Mouse (Mus musculus): ENCODE results near the gene Dapk3.
"Not testable (repeated sequence)": the region's sequence is repeated elsewhere in the genome, so short reads cannot be mapped to it uniquely, and the experiment has no call there.

The Dapk3 gene

DNA sequence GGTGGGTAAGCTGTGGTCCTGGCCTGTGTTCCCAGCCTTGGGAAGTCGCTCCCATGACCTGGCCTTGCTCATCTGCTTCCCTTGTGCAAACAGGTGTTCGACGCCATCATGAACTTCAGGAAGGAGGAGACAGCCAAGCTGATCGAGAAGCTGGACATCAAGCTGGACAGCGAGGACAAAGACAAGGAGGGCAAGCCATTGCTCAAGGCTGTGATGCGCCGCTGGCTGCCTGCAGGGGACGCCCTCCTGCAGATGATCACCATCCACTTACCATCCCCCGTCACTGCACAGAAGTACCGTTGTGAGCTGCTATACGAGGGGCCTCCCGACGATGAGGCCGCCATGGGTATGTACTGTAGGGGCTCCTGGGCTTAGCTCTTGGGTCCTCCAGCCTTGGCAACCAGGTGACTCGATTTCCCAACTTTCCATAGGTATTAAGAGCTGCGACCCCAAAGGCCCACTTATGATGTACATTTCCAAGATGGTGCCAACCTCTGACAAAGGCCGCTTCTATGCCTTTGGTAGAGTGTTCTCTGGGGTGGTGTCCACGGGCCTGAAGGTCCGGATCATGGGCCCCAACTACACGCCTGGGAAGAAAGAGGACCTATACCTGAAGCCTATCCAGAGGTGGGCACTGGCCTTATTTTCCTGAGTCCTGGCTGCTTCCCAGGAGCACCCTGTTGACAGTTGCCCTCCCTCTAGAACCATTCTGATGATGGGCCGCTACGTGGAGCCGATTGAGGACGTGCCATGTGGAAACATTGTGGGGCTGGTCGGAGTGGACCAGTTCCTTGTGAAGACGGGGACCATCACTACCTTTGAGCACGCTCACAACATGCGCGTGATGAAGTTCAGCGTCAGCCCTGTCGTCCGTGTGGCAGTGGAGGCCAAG lies 3.1 kb upstream of the Dapk3 start:
- no peak for DNase-seq (ENCODE audit: low spot score)

DNA sequence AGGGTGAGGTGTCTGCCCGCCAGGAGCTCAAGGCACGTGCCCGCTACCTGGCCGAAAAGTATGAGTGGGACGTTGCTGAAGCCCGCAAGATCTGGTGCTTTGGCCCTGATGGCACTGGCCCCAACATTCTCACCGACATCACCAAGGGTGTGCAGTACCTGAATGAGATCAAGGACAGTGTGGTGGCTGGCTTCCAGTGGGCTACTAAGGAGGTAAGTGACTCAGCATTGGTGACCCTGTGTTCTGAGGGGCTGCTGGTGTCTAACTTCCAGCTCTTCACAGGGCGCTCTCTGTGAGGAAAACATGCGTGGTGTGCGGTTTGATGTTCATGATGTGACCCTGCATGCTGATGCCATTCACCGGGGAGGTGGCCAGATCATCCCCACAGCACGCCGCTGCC lies 1.9 kb upstream of the Dapk3 start:
- DNase-seq (ENCODE audit: low spot score): no peak

DNA sequence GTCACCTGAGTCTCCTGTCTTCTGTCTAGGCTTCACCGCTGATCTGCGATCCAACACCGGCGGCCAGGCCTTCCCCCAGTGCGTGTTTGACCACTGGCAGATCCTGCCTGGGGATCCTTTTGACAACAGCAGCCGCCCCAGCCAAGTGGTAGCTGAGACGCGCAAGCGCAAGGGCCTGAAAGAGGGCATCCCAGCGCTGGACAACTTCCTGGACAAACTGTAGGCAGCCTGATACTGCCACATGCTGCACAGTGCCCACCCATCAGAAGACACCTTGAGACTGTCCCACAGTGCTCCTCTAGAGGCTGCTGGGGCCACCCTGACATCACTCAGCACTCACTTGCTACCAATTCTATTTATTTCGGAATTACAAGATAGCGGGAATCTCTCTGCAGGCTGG lies 945 bp upstream of the Dapk3 start:
- not testable (repeated sequence) for DNase-seq (ENCODE audit: low spot score)

DNA sequence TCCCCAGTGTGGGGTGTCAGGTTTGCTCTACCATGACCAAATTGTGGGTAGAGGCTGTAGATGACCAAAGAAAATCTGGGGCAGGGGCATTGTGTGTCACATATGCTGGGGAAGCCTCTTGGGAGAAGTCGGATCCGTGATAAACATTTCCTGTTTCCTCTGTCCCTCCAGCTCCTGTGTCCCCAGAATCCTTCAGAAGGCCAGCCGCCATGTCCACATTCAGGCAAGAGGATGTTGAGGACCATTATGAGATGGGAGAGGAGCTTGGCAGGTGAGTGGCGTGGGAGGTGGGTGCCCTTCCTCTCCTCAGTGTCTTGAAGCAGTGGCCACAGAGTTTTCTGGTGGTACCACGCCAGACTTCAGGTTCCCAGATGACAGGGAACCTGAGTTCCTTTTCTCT lies 1.0 kb downstream of the Dapk3 start, which contains the start of gene 4930442H23Rik:
TSS of gene 4930442H23Rik (minus strand) at position 45 of the 400 bp plus-strand sequence.
- DNase-seq (ENCODE audit: low spot score): no peak

DNA sequence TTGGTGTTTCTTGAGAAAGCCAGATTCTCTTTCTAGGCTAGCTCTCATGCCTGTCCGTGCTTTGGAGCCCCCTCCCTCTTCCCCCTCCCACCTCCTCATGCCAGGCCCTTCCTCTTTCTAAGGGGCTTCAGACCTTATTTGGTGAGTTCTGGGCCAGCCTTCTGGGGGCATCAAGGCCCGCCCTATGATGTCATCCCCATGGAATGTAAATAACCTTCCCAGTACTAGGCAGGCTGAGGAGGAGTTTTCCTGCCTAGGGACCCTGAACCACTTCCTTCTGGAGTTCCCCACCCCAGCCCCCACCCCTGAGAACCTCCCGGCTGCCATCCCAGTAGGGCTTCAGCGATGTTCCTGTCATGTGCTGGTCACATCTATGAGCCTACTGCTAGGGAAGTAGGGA lies 2.0 kb downstream of the Dapk3 start:
- no peak for DNase-seq (ENCODE audit: low spot score)

DNA sequence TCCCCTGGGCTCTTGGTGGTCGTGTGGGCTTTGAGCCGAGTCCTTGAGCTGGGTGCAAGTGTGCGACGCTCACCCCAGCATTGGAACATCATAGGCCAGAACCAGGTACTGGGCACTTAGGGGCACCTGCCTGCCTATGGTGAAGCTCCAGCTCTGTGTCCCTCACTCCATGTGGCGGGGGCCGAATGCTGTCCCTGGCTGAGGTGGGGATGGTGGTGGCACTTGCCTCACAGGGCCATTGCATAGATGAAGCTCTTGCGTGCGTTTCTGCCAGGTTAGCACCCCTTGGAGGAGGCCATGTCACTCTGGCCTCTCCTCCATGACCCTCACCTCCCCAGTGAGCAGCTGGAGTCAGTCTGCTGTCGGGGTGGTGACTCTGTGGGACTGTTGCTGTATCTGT lies 4.4 kb downstream of the Dapk3 start:
- DNase-seq (ENCODE audit: low spot score): no peak

DNA sequence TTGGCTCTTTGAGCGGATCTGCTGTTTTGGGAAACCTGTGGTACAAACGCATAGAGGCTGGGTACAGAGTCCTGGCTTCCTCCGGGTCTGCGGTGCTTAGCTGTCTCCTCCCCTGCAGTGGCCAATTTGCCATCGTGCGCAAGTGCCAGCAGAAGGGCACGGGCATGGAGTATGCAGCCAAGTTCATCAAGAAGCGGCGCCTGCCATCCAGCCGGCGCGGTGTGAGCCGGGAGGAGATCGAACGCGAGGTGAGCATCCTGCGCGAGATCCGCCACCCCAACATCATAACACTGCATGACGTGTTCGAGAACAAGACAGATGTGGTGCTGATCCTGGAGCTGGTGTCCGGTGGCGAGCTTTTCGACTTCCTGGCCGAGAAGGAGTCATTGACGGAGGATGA lies 7.0 kb downstream of the Dapk3 start:
- DNase-seq (ENCODE audit: low spot score): no peak

DNA sequence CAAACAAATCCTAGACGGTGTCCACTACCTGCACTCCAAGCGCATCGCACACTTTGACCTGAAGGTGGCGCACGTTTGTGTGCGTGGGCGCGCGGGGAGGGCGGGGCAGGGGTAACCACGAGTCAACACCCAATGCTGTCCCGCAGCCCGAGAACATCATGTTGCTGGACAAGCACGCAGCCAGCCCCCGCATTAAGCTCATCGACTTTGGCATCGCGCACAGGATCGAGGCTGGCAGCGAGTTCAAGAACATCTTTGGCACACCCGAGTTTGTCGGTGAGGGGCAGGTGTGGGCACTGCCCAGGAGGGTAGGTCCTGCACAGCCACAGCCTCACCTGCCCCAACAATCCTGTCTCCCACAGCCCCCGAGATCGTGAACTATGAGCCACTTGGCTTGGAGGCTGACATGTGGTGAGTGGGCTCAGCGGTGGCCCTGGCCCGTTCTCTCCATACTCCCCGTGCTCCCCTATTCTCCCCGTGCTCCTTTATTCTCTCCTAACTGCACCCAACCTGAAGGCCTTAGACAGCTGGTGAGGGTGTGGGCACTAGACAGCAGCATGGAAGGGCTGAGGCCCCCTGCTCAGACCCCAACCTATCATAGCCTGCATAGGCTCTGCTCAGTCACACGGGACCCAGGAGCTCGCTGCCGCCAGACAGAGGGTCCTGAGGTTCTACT lies 7.6 kb downstream of the Dapk3 start:
- DNase-seq (ENCODE audit: low spot score): no peak

DNA sequence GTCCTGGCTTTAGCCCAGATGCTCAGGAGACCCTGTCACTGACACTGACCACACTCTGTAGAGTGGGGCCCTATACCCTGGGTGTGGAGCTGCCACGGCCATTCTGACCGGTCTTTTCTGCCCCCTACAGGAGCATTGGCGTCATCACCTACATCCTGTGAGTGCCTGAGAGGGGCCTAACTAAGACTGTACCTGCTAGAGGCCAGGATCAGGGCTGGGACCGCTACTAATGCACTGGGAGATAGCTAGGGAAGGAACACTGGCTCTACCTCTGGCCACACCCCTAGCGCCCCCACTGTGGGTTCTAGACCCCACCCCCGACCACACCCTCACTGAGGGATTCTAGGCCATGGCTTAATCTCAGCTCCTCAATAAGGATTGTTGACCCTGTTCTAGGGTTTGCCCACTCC lies 8.1 kb downstream of the Dapk3 start:
- DNase-seq (ENCODE audit: low spot score): no peak

DNA sequence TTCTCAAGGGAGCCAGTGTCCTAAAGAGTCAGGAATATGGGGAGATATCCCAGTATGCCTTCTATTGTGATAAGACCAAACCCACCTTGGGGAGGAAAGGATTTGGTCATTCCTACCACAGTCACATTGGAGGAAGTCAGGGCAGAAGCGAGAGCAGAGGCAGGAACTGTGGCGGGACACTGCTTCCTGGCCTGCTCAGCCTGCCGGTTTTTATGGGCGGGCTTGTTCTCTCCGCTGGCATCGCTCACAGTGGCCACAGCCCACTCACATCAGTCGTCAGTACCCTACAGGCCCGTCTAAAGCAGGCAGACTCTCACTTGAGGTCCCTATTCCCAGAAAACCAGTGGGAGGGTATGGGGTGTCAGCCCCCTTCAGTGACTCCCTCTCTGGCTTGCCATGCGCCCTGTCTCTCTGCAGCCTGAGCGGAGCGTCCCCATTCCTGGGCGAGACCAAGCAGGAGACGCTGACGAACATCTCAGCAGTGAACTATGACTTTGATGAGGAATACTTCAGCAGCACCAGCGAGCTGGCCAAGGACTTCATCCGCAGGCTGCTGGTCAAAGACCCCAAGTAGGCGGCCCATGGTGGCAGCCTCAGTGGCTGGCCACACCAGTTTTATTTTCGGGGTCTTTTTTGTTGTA lies 8.7 kb downstream of the Dapk3 start:
- no peak for DNase-seq (ENCODE audit: low spot score)

DNA sequence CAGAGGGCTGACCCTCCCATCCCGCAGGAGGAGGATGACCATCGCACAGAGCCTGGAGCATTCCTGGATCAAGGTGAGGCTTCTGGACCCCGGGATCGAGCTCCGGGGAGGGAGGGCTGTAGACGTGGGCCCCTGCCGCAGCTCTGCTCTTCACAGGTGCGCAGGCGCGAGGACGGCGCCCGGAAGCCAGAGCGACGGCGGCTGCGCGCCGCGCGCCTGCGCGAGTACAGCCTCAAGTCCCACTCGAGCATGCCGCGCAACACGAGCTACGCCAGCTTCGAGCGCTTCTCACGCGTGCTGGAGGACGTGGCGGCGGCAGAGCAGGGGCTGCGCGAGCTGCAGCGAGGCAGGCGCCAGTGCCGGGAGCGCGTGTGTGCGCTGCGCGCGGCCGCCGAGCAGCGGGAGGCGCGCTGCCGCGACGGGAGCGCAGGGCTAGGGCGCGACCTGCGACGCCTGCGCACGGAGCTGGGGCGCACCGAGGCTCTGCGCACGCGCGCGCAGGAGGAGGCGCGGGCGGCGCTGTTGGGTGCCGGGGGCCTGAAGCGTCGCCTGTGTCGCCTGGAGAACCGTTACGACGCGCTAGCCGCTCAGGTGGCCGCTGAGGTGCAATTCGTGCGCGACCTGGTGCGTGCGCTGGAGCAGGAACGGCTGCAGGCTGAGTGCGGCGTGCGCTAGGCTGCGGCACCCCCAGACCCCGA lies 9.6 kb downstream of the Dapk3 start:
- peak; percentile 74 for DNase-seq (ENCODE audit: low spot score)

DNA sequence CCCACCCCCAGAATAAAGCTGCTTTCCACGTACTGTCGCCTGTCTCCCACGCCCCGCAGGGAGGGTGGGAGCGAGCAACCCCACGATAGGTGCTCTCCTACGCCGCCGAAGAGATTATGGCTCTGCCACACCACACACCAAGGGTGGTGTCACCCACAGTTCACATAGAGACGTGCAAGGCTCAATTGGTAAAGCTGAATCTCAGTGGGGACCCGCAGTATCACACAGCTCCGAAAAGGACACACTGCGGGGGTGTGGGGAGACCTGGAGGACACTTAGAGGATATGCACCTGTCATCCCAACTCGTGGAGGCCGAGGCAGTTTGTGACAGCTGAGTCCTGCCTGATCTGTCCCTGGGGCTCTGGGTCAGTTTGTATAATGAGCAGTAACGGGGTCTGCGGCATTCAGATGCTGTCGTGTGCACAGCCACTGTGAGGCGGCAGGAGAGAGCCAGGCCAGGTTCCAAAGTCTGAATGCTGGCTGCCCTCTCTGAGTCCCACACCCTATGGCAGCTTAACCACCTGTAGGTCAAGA lies 10.2 kb downstream of the Dapk3 start:
- DNase-seq (ENCODE audit: low spot score): no peak

DNA sequence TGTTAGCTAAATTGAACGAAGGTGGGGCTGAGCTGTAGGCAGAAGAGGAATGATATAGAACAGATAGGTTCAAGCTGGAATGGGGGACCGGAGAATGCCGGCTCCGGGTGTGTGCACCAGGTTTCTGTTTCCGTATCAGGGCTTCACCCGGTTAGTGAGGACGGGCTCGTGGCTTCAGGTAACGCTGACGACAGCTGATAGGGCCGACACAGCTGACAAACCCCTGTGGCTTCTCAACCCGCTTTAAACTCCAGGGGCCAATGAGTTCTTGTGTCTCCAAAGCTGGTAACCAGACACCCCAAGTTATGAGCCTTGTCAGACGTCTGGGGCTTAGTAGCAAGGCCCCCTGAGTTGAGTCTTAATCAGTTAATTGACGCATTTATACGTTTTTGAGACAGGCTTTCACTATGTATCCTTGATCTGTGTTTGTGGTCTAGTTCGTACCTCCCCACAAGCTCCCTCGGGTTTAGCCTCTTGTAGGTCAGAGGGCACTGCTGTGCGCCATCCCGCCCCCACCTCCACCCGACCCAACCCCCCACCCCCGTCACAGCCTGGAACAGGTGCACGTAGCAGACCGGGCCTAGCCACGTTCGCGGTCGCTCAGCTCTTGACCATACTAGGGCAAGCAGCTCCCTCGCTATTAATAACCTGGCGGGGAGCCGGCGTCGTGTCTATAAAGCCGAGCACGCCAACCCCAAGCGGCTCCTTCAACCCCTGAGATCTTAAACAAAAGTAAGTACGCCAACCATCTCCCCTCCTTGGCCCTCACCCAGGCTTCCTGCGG lies 11.4 kb downstream of the Dapk3 start:
- DNase-seq (ENCODE audit: low spot score): no peak

DNA sequence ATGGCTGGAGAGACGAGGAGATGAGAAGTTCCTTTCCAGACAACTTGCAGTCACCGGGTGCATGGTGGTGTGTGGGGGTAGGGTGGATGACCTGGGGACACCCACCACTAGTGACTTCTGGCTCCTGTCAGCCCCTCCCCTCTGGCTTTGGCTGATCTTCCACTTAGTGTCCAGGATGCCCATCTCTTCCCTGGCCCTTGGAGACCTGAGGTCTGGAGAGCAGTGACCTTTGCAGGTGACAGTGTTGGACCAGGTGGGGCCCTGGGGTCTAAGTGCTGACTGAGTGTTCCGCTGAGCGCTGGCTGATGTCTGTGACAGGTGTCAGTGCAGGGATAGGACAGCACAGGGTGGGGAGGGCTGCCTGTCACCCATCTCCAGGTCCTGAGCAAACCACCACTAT lies 12.5 kb downstream of the Dapk3 start:
- no peak for DNase-seq (ENCODE audit: low spot score)

DNA sequence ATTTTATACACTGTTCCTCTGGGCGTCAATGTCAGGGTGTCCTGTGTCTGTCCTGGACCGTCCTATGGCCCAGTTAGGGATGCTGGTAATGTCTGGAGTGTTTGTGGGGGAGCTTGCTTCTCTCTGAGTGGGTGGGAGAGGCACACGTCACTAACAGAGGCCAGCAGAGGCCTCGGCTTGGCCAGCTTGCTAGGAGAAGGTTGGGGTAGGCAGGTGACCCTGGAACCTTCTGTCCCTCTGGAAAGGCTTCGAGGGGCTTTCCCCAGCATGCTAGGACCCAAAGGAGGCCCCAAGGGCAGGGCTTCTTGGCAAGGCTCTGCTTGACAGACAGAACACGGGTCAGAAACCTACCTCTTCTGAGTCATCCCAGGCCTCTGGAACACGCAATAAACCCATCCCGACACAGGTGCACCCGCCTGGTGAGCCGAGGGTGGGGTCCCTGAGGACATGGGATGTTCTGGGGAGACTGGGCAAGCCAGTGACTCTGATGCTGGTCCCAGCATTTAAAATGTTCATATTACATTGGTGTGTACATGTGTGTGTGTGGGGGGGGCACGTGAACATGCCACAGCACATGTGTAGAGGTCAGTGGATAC lies 13.8 kb downstream of the Dapk3 start:
- no peak for DNase-seq (ENCODE audit: low spot score)

DNA sequence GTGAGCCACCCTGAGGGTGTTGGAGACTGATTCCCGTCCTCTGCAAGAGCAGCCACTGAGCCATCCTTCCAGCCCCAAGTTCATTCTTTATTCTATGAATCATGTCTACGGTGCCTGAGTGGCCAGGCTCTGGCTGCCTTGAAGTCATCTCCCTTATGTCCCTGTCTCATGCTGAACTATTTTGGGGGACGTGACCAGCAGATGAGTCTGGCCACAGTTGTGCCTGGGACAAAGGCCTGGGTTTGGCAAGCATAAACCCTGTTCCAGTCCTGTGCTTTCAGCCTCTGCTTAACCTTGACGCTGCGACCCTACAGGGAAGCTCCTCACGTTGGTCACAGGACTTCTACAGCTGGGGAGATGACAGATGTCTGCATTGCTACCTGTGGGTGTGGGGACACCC lies 14.5 kb downstream of the Dapk3 start:
- no peak for DNase-seq (ENCODE audit: low spot score)

DNA sequence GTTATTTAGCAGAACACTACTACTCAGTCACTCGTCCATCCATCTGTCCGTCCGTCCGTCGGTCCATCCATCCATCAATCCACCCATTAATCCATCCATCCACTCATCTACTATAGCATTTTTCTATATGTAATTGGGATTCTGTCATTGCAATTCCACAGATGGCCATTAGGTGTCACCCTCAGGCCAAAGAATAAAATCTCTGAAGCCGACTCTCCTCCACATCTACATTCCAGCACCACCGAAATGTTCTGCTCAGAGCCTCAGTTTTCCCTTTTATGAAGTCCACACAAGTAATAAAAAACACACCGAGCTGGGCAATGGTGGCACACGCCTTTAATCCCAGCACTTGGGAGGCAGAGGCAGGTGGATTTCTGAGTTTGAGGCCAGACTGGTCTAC lies 15.4 kb downstream of the Dapk3 start:
- DNase-seq (ENCODE audit: low spot score): no peak

DNA sequence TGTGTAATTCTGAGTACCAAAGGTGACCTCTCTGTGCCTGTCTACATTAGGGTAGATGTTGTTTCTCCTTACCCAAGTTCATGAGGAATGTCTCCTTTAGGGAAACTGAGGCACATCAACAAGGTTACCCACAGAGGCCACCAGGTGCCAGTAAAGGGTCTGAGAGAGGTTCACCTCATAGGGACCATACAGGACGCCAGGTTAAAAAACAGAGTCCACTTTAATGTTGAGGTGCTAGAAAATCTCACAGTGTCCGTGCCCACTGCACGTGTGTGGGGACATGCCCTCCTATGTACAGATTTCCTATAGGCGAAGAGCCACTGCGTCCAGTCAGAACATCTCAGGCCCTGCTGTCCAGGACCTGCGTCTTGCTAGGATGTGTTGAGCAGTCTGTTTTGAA lies 16.2 kb downstream of the Dapk3 start:
- DNase-seq (ENCODE audit: low spot score): no peak

DNA sequence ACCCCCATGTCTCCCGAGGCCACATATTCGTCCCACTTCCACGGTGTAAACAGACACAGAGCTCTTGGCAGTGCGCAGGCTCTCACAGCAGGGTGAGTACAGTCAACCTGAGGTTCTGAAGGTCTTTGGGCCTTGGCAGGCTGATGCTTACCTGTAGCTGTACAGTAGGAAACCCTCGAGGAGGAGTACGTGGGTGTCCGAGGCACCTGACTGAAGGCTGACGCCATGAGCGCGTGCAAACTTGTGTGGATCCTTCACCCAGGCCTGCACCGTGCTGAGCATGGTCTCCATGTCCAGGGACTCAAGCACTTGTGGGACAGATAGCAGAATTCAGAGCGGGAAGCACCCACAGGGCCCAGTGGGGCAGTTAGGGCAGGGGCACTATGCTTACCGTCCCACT lies 17.3 kb downstream of the Dapk3 start:
- no peak for DNase-seq (ENCODE audit: low spot score)

DNA sequence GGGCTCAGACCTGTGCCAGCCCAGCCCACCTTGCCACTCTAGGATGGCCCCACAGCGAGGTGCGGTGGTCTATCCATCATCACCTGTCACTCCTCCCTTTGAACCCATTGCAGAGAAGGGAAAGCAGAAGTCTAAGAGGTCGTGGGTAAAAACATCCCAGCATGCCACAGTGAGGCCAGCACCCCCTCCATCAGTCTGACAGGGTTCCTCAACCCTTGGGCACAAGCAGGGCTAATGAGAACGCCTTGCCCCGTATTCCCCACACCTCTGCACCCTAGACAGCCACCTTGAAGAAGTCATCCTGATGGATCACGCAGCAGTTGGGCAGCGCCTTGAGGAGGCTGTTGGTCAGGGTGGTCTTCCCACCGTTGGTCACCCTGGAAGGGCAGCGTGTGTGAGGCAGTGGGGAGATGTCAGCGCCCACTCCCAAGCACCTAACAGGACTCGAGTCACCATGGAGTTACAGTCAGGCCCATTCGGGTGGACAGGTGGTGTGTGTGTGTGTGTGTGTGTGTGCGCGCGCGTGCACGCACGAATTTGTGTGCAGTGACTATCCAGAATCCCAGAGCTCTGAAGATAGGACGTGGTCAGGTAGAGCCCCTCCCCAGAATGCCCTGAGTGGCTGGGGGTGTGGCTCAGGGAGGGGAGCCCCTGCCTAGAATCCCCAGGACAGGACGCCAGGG lies 17.9 kb downstream of the Dapk3 start:
- DNase-seq (ENCODE audit: low spot score): no peak
